Mouse (Mus musculus) frontal cortex, postnatal 10 days (tissue): ENCODE measurements around the gene Rhbdf1.

ENCODE experiments used
- DNase-seq, 2 experiments: peaks; one replicate each; pipeline ENCODE4 v3.0.0; 2022; ENCODE audit warnings: low spot score in 2 of 2, mixed read lengths in 1 of 2

The Rhbdf1 gene

GRCm38 (mm10) chr11:32238093-32238860 lies 16.2 kb upstream of the Rhbdf1 start:
- peak in 1 of 2 experiments; percentile 67 for DNase-seq

GRCm38 (mm10) chr11:32237411-32237795 lies 15.3 kb upstream of the Rhbdf1 start:
- DNase-seq = no peak

GRCm38 (mm10) chr11:32236712-32237410 lies 14.8 kb upstream of the Rhbdf1 start:
- DNase-seq = peak in 1 of 2 experiments; percentile 54

GRCm38 (mm10) chr11:32236132-32236531 lies 14.0 kb upstream of the Rhbdf1 start:
- DNase-seq = no peak

- peak; percentile 80 to 83 for DNase-seq
Observed at GRCm38 (mm10) chr11:32235646-32236045, 13.5 kb upstream of the Rhbdf1 start.

- no peak for DNase-seq
Observed at GRCm38 (mm10) chr11:32234816-32235485, 12.9 kb upstream of the Rhbdf1 start.

GRCm38 (mm10) chr11:32233895-32234294 lies 11.8 kb upstream of the Rhbdf1 start:
- DNase-seq = no peak

GRCm38 (mm10) chr11:32232848-32233247 lies 10.7 kb upstream of the Rhbdf1 start:
- DNase-seq = no peak

- DNase-seq = no peak
Observed at GRCm38 (mm10) chr11:32231125-32231524, 9.0 kb upstream of the Rhbdf1 start.

- DNase-seq = no peak
Observed at GRCm38 (mm10) chr11:32230220-32230619, 8.1 kb upstream of the Rhbdf1 start.

- DNase-seq = no peak
Observed at GRCm38 (mm10) chr11:32228292-32228845, 6.3 kb upstream of the Rhbdf1 start.

GRCm38 (mm10) chr11:32227555-32227954 lies 5.5 kb upstream of the Rhbdf1 start:
- no peak for DNase-seq

GRCm38 (mm10) chr11:32227041-32227440 lies 4.9 kb upstream of the Rhbdf1 start:
- DNase-seq = no peak

- DNase-seq = peak; percentile 78 to 83
Observed at GRCm38 (mm10) chr11:32226124-32226871, 4.2 kb upstream of the Rhbdf1 start, which contains the start of gene Mpg. Gene Mpg (plus strand): TSS chr11:32226505.

GRCm38 (mm10) chr11:32225222-32226104 lies 3.4 kb upstream of the Rhbdf1 start:
- no peak for DNase-seq

- no peak for DNase-seq
Observed at GRCm38 (mm10) chr11:32224468-32225139, 2.5 kb upstream of the Rhbdf1 start.

- DNase-seq = no peak
Observed at GRCm38 (mm10) chr11:32223297-32223967, 1.3 kb upstream of the Rhbdf1 start.

GRCm38 (mm10) chr11:32222570-32223194 lies 582 bp upstream of the Rhbdf1 start:
- DNase-seq = no peak
